Mouse (Mus musculus): Measurements from ENCODE around the gene Olfr172. TPM values are rescaled to one million over a fixed set of nuclear protein-coding genes. Genes with fewer than 3 reads are reported as not detected.

The Olfr172 gene
- polyA plus RNA-seq, 1 experiment from 2014 or later, result not detected

- Histone ChIP-seq H3K4me1 (replicated peaks; ENCODE audit: control insufficient read depth, insufficient read depth, low read length) (peaks cover 7% of the 10 kb centered on the region), H3K4me2 (ENCODE audit: low read length) (peak within 1 kb of the TSS; percentile 60), H3K9ac (ENCODE audit: low read length) (peak within 1 kb of the TSS; percentile 76), H3K27me3 (replicated peaks; ENCODE audit: control insufficient read depth, insufficient read depth, low read length) (no peaks in the 10 kb centered on the region), H3K4me3 (ENCODE audit: low read depth, low read length) (peak within 1 kb of the TSS; percentile 74), H3K27ac (ENCODE audit: low read depth) (peak within 1 kb of the TSS; percentile 64), H3K9me3 (ENCODE audit: control insufficient read depth, low read length) (no peaks in the 10 kb centered on the region), H3K36me3 (ENCODE audit: control insufficient read depth, insufficient read depth, low read length) (peaks cover 29% of the 10 kb centered on the region)
- DNase-seq (ENCODE audit: low spot score) (peak; percentile 93), ATAC-seq (replicated peaks; ENCODE audit: low FRiP score, low TSS enrichment, low read depth) (peak; percentile 100)
- 2% methylated on average over 25 of the region's 35 CpGs for WGBS
Observed at GRCm38 (mm10) chr16:58727477-58728131, 35.4 kb downstream of the Olfr172 start, which contains the start of gene Cldnd1. Gene Cldnd1, plus strand, starts transcription at chr16:58727910.

- no peak for DNase-seq (ENCODE audit: low spot score)
- Histone ChIP-seq H3K4me2 (ENCODE audit: low read length) (peak overlapping the region; percentile 58), H3K9me3 (ENCODE audit: control insufficient read depth, low read length) (no peaks in the 10 kb centered on the region), H3K4me3 (ENCODE audit: low read depth, low read length) (peak overlapping the region; percentile 74), H3K4me1 (replicated peaks; ENCODE audit: control insufficient read depth, insufficient read depth, low read length) (peaks cover 7% of the 10 kb centered on the region), H3K9ac (ENCODE audit: low read length) (no peak overlapping the region), H3K27ac (ENCODE audit: low read depth) (no peak overlapping the region), H3K27me3 (replicated peaks; ENCODE audit: control insufficient read depth, insufficient read depth, low read length) (no peaks in the 10 kb centered on the region), H3K36me3 (ENCODE audit: control insufficient read depth, insufficient read depth, low read length) (peaks cover 21% of the 10 kb centered on the region)
- ATAC-seq (replicated peaks; ENCODE audit: low FRiP score, low TSS enrichment, low read depth), result no peak
- 73% methylated on average over 11 of the region's 11 CpGs for WGBS
Observed at GRCm38 (mm10) chr16:58726680-58727476, 36.1 kb downstream of the Olfr172 start.

GRCm38 (mm10) chr16:58722292-58722691 lies 40.7 kb downstream of the Olfr172 start:
- H3K4me1 ChIP-seq (replicated peaks; ENCODE audit: control insufficient read depth, insufficient read depth, low read length), result no peaks in the 10 kb centered on the region
- no peaks in the 10 kb centered on the region for H3K36me3 ChIP-seq (ENCODE audit: control insufficient read depth, insufficient read depth, low read length)
- DNase-seq (ENCODE audit: low spot score), result no peak

DNA sequence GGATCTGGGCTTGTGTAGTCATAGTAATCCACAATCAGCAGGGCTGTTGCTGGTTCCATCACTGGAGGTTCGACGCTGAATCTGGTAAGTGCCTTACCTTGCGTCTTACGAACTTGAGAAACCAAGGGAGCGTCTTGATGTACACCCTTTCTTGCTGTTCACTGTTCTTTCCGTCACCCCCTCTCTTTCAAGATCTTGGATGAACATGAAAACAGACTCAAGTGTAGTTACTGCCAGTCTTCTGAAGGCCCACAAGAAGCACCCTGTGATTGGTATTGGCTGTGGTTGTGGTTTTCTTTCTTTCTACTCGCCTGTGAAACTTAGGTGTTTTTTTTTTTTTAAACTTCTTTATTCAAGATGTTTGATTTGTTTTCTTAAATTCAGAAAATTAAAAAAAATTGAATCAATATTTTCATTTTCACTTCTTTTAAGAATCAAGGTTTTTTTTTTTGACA lies 44.3 kb downstream of the Olfr172 start, which contains the start of gene Gpr15:
Gene Gpr15, minus strand, starts transcription at position 405 of the 455 bp plus-strand sequence.
- Histone ChIP-seq H3K27me3 (replicated peaks; ENCODE audit: control insufficient read depth, insufficient read depth, low read length) (no peaks in the 10 kb centered on the region), H3K4me3 (ENCODE audit: low read depth, low read length) (no peak within 1 kb of the TSS), H3K27ac (ENCODE audit: low read depth) (no peak within 1 kb of the TSS), H3K4me2 (ENCODE audit: low read length) (no peak within 1 kb of the TSS), H3K9ac (ENCODE audit: low read length) (no peak within 1 kb of the TSS), H3K9me3 (ENCODE audit: control insufficient read depth, low read length) (no peaks in the 10 kb centered on the region), H3K36me3 (ENCODE audit: control insufficient read depth, insufficient read depth, low read length) (no peaks in the 10 kb centered on the region), H3K4me1 (replicated peaks; ENCODE audit: control insufficient read depth, insufficient read depth, low read length) (no peaks in the 10 kb centered on the region)
- 92% methylated on average over 7 of the region's 7 CpGs for WGBS
- no peak for DNase-seq (ENCODE audit: low spot score)
- ATAC-seq (replicated peaks; ENCODE audit: low FRiP score, low TSS enrichment, low read depth), result no peak

More at GRCm38 (mm10) chr16:58722292-58722691, 40.7 kb downstream of the Olfr172 start:
- H3K9ac ChIP-seq (ENCODE audit: low read length), result no peak overlapping the region
- H3K9me3 ChIP-seq (ENCODE audit: control insufficient read depth, low read length), result no peaks in the 10 kb centered on the region
- H3K27me3 ChIP-seq (replicated peaks; ENCODE audit: control insufficient read depth, insufficient read depth, low read length), result no peaks in the 10 kb centered on the region
- H3K27ac ChIP-seq (ENCODE audit: low read depth), result no peak overlapping the region
- no peak for ATAC-seq (replicated peaks; ENCODE audit: low FRiP score, low TSS enrichment, low read depth)
- no peak overlapping the region for H3K4me2 ChIP-seq (ENCODE audit: low read length)
- 83% methylated on average over 2 of the region's 2 CpGs for WGBS
- H3K4me3 ChIP-seq (ENCODE audit: low read depth, low read length), result no peak overlapping the region

DNA sequence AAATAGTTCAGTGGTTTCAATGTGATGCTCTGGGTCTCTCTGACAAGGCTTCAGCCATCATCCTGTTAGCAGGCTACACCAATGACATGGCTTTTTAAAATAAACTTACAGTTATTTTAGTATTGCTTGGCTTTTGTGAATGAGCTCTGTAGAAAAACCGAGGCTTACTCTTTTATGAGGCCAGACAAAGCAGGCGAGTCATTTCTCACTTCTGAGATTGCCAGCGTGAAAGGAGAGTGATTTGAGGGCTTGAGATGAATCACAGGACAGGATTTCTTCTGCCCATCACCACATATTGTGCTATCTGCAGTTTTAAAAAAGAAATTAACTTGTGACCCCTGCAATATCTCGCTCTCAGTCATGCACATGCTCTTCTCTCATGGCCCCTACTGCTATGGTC lies 48.0 kb downstream of the Olfr172 start:
- Histone ChIP-seq H3K9me3 (ENCODE audit: control insufficient read depth, low read length) (no peaks in the 10 kb centered on the region), H3K4me2 (ENCODE audit: low read length) (no peak overlapping the region), H3K4me3 (ENCODE audit: low read depth, low read length) (no peak overlapping the region), H3K27me3 (replicated peaks; ENCODE audit: control insufficient read depth, insufficient read depth, low read length) (no peaks in the 10 kb centered on the region), H3K9ac (ENCODE audit: low read length) (no peak overlapping the region), H3K4me1 (replicated peaks; ENCODE audit: control insufficient read depth, insufficient read depth, low read length) (no peaks in the 10 kb centered on the region), H3K36me3 (ENCODE audit: control insufficient read depth, insufficient read depth, low read length) (no peaks in the 10 kb centered on the region), H3K27ac (ENCODE audit: low read depth) (no peak overlapping the region)
- WGBS, result 68% methylated on average over 4 of the region's 4 CpGs
- ATAC-seq (replicated peaks; ENCODE audit: low FRiP score, low TSS enrichment, low read depth) (no peak), DNase-seq (ENCODE audit: low spot score) (no peak)

DNA sequence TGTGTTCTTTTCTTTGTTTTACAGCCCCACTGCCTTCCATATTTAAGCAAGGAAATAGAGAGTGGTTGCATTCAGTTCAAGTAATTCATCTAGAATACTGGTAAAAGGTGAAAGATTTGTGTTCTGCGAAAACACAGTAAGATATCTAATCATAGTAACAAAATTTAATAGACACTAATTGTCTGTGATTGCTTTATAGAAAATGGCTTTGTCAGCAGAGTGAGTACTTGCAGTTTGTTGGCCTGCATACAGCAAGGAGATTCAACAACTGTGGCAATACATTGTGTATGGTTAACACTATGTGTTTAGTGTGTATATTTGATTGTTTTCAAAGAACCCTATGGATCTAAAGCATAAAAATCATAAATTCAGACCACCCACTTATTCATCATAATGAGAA lies 49.8 kb downstream of the Olfr172 start:
- H3K4me2 ChIP-seq (ENCODE audit: low read length), result no peak overlapping the region
- 88% methylated on average over 1 of the region's 1 CpGs for WGBS
- no peak for DNase-seq (ENCODE audit: low spot score)
- no peak overlapping the region for H3K4me3 ChIP-seq (ENCODE audit: low read depth, low read length)
- no peak for ATAC-seq (replicated peaks; ENCODE audit: low FRiP score, low TSS enrichment, low read depth)
- no peak overlapping the region for H3K27ac ChIP-seq (ENCODE audit: low read depth)
- H3K27me3 ChIP-seq (replicated peaks; ENCODE audit: control insufficient read depth, insufficient read depth, low read length), result no peaks in the 10 kb centered on the region
- no peak overlapping the region for H3K9ac ChIP-seq (ENCODE audit: low read length)
- no peaks in the 10 kb centered on the region for H3K9me3 ChIP-seq (ENCODE audit: control insufficient read depth, low read length)
- H3K36me3 ChIP-seq (ENCODE audit: control insufficient read depth, insufficient read depth, low read length), result no peaks in the 10 kb centered on the region
- no peaks in the 10 kb centered on the region for H3K4me1 ChIP-seq (replicated peaks; ENCODE audit: control insufficient read depth, insufficient read depth, low read length)

DNA sequence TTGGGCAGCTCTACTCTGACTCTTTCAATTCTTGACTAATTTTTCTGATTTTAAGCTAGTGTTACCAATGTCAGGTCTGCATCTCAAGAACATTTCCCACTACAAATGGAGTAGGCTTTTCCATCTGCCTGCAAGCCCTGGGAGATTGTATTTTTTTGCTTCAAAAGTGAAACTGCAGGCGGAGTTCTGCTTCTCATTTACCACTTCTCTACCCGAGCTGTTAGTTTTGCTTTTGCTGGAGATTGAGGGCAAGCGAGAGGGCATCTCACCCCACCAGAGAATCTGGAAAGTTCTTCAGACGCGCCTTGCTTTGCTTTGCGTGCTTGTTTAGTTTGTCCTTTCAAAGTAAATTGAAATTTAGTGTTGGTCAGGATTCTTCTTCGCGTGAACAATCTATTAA lies 50.8 kb downstream of the Olfr172 start:
- Histone ChIP-seq H3K4me3 (ENCODE audit: low read depth, low read length) (no peak overlapping the region), H3K36me3 (ENCODE audit: control insufficient read depth, insufficient read depth, low read length) (no peaks in the 10 kb centered on the region), H3K4me2 (ENCODE audit: low read length) (no peak overlapping the region), H3K27ac (ENCODE audit: low read depth) (no peak overlapping the region), H3K9me3 (ENCODE audit: control insufficient read depth, low read length) (no peaks in the 10 kb centered on the region), H3K27me3 (replicated peaks; ENCODE audit: control insufficient read depth, insufficient read depth, low read length) (no peaks in the 10 kb centered on the region), H3K9ac (ENCODE audit: low read length) (no peak overlapping the region), H3K4me1 (replicated peaks; ENCODE audit: control insufficient read depth, insufficient read depth, low read length) (no peaks in the 10 kb centered on the region)
- DNase-seq (ENCODE audit: low spot score) (no peak), ATAC-seq (replicated peaks; ENCODE audit: low FRiP score, low TSS enrichment, low read depth) (no peak)
- 74% methylated on average over 8 of the region's 8 CpGs for WGBS

Data from intestine, embryonic 14.5 days (tissue).